Mouse (Mus musculus) lung, embryonic 14.5 days (tissue): ENCODE measurements around the gene Sipa1l1. TPM values are rescaled to one million over a fixed set of nuclear protein-coding genes. Genes with fewer than 3 reads are reported as not detected.
A peak's percentile ranks its signal among the peaks of the same experiment; 100 is the strongest.

Source experiments
- ATAC-seq: fragments of 200-750 bp; cut with Nextera tagmentation; 2 replicates; pipeline ENCODE4 v1.8.0; 2017; ENCODE audit warnings: mild to moderate bottlenecking, moderate TSS enrichment, moderate library complexity; ENCODE audit not compliant: insufficient read depth
- DNase-seq: peaks from one replicate; pipeline ENCODE4 v3.0.0-alpha.2; 2015
- H3K27ac ChIP-seq: fragments of 300-500 bp; sonication (generic); 2 replicates; pipeline ENCODE4 v1.5.1; 2014; ENCODE audit warnings: low read depth, mild to moderate bottlenecking, moderate library complexity
- H3K27me3 ChIP-seq: fragments of 300-500 bp; sonication (generic); 2 replicates; pipeline ENCODE4 v1.6.1; 2014; ENCODE audit warnings: low read length, control low read depth; ENCODE audit not compliant: insufficient read depth
- H3K36me3 ChIP-seq: fragments of 300-500 bp; sonication (generic); 2 replicates; pipeline ENCODE4 v1.6.1; 2014; ENCODE audit warnings: control low read depth; ENCODE audit not compliant: insufficient read depth
- H3K4me1 ChIP-seq: fragments of 300-500 bp; sonication (generic); 2 replicates; pipeline ENCODE4 v1.6.1; 2014; ENCODE audit warnings: antibody characterized with exemption, control low read depth; ENCODE audit not compliant: insufficient read depth
- H3K4me2 ChIP-seq: fragments of 300-500 bp; sonication (generic); 2 replicates; pipeline ENCODE4 v1.6.1; 2014; ENCODE audit warnings: mild to moderate bottlenecking
- H3K4me3 ChIP-seq: fragments of 300-500 bp; sonication (generic); 2 replicates; pipeline ENCODE4 v1.5.1; 2014; ENCODE audit warnings: low read depth, low read length
- H3K9ac ChIP-seq: fragments of 300-500 bp; sonication (generic); 2 replicates; pipeline ENCODE4 v1.6.1; 2014
- H3K9me3 ChIP-seq: fragments of 300-500 bp; sonication (generic); 2 replicates; pipeline ENCODE4 v1.6.1; 2016; ENCODE audit warnings: low read depth, low read length, control low read depth
- CTCF ChIP-seq: IDR thresholded peaks from 2 replicates; pipeline ENCODE4 v1.5.1; 2016; ENCODE audit warnings: antibody characterized with exemption, low read depth
- WGBS: fragments of 180-500 bp; shearing (Covaris S2); extraction: QIAGEN DNeasy Blood & Tissue Kit; methylation state at CpG from one replicate; pipeline ENCODE4 v1.1.7; 2014; 5-methylcytosine and 5-hydroxymethylcytosine counted together
- polyA plus RNA-seq: library from polyadenylated mRNA; unstranded; fragments of >200 nt; fragmentation: Nextera tagmentation; extraction: Ambion mirVana; gene quantifications from 2 replicates; pipeline ENCODE4 v1.2.1, GENCODE M21; 2014

The Sipa1l1 gene
- polyA plus RNA-seq, 1 experiment from 2014 or later, result 30.5 TPM

DNA sequence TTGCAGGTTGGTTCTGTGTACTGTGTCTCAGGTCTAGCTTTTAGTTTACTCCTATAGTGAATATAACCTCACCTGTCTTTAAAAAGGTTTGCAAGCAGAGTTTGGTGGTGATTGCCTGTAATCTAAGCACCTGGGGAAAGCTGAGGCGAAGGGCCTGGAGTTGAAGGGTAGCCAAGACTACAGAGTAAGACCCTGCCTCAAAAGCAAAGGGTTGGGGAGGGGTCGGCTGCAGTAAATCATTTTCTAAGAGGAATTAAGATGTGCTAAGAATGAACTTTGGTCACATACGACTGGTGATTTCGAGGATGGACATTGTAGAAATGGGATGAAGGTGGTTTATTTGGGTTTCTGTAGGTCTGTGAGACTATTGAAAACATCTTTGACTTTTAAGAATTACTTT lies 169.4 kb downstream of the Sipa1l1 start:
- Histone ChIP-seq H3K4me2 (no peak overlapping the region), H3K4me1 (no peaks in the 10 kb centered on the region), H3K27ac (no peak overlapping the region), H3K9ac (no peak overlapping the region), H3K9me3 (no peaks in the 10 kb centered on the region), H3K36me3 (peaks cover 3% of the 10 kb centered on the region; the same call in 1 of the 2 replicates), H3K27me3 (no peaks in the 10 kb centered on the region), H3K4me3 (no peak overlapping the region)
- 79% methylated on average over 4 of the region's 4 CpGs for WGBS
- no peak for ATAC-seq
- DNase-seq, result no peak
- no peak for TF ChIP-seq CTCF

DNA sequence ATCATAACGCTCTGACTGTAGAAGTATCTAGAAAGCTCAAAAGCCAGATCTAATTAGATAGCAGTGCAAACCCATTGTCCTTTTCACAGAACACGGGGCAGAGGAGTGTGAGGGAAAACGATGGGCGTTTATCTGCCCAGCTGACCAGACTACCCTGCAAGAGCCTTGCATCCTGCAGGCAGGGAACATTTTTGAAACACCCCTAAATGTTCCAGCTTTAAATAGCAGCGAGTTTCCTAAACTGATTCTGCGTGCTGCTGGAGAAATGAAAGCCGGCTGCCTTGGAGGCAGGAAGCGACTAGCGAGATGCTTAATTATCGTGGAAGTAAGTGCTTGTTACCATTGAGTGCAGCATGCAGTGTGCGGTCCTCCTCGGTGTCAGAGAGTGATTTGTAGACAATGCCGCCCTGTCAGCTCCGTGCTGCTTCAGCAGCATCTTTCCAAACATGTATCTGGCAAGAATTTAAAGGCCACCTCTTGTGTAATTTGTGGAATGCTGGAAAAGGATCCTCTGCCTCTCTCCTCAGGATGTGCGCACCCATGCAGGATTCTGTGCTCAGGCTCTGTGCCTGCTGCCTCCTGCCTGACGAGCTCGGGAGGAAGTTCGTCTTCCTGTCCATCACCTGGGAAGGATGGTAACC lies 170.2 kb downstream of the Sipa1l1 start:
- 17% methylated on average over 18 of the region's 18 CpGs for WGBS
- no peaks in the 10 kb centered on the region for H3K27me3 ChIP-seq
- no peaks in the 10 kb centered on the region for H3K9me3 ChIP-seq
- peak overlapping the region; percentile 52 for H3K4me2 ChIP-seq
- DNase-seq (peak; percentile 67), ATAC-seq (peak; percentile 65; the same call in 1 of the 2 replicates)
- no peak for TF ChIP-seq CTCF
- H3K9ac ChIP-seq, result peak overlapping the region; percentile 14; the same call in 1 of the 2 replicates
- peaks cover 3% of the 10 kb centered on the region; the same call in 1 of the 2 replicates for H3K36me3 ChIP-seq
- H3K27ac ChIP-seq, result peak overlapping the region; percentile 51
- no peaks in the 10 kb centered on the region for H3K4me1 ChIP-seq
- H3K4me3 ChIP-seq, result peak overlapping the region; percentile 11; the same call in 1 of the 2 replicates

DNA sequence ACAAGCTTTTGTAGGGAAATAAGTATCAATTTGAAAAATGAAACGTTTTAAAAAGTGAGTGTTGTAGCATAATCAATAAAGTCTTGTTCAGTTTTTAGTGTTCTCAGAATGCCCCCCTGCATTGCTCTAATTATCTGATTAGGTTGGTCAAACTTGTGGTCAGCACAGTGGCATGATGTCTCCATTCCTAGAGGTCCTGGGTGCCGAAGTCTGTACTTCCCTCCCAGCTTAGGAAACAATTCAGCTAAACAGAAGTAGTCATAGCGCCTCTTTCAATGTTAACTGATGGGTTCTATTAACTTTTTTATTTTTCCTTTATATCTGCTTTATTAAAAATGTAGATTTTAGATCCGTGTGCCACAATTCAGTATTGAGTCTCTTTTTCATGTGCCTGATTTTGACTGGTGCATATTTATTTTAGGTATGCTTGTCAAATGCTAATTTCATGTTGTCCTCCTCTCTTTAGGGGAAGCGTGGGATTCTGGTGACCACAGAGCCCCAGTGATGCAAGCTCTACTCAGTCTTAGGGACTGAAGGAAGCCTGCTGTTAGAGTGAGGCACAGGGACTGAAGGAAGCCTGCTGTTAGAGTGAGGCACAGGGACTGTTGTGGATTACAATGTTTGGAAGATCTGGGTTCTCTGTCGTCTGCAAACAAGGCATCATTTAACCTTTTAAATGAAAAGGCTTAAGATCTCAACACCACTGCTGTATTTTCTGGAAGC lies 171.2 kb downstream of the Sipa1l1 start:
- DNase-seq (no peak), ATAC-seq (no peak)
- no peak overlapping the region for H3K27ac ChIP-seq
- H3K27me3 ChIP-seq, result no peaks in the 10 kb centered on the region
- H3K4me1 ChIP-seq, result no peaks in the 10 kb centered on the region
- H3K9me3 ChIP-seq, result no peaks in the 10 kb centered on the region
- no peak overlapping the region for H3K9ac ChIP-seq
- 71% methylated on average over 6 of the region's 6 CpGs for WGBS
- no peak overlapping the region for H3K4me2 ChIP-seq
- no peak for TF ChIP-seq CTCF
- H3K4me3 ChIP-seq, result no peak overlapping the region
- H3K36me3 ChIP-seq, result peaks cover 3% of the 10 kb centered on the region; the same call in 1 of the 2 replicates

DNA sequence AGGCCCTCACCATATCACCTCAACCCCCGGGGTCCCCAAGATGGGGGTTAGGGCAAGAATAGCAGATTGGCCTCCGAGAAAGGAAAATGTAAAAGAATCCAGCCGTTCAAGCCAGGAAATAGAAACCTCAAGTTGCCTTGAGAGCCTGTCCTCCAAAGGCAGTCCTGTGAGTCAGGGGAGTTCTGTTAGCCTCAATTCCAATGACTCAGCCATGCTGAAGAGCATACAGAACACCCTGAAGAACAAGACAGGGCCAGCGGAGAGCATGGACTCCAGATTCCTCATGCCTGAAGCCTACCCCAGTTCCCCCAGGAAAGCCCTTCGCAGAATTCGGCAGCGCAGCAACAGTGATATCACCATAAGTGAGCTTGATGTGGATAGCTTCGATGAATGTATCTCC lies 172.1 kb downstream of the Sipa1l1 start:
- no peaks in the 10 kb centered on the region for H3K27me3 ChIP-seq
- H3K4me3 ChIP-seq, result no peak overlapping the region
- peaks cover 3% of the 10 kb centered on the region; the same call in 1 of the 2 replicates for H3K36me3 ChIP-seq
- 97% methylated on average over 8 of the region's 8 CpGs for WGBS
- no peak overlapping the region for H3K27ac ChIP-seq
- no peak overlapping the region for H3K4me2 ChIP-seq
- ATAC-seq (no peak), DNase-seq (no peak)
- H3K9ac ChIP-seq, result no peak overlapping the region
- TF ChIP-seq CTCF, result no peak
- H3K4me1 ChIP-seq, result no peaks in the 10 kb centered on the region
- H3K9me3 ChIP-seq, result no peaks in the 10 kb centered on the region

DNA sequence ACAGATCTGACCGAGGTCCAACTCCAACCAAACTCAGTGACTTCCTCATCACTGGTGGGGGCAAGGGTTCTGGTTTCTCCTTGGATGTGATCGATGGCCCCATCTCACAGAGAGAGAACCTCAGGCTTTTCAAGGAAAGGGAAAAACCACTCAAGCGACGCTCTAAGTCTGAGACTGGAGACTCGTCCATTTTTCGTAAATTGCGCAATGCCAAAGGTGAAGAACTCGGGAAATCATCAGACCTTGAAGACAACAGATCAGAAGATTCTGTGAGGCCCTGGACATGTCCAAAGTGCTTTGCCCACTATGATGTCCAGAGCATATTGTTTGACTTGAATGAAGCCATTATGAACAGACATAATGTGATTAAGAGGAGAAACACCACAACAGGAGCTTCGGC lies 172.6 kb downstream of the Sipa1l1 start:
- no peak for DNase-seq
- no peak for ATAC-seq
- H3K27me3 ChIP-seq, result no peaks in the 10 kb centered on the region
- no peak for TF ChIP-seq CTCF
- H3K27ac ChIP-seq, result no peak overlapping the region
- no peaks in the 10 kb centered on the region for H3K9me3 ChIP-seq
- H3K36me3 ChIP-seq, result peaks cover 3% of the 10 kb centered on the region; the same call in 1 of the 2 replicates
- H3K4me2 ChIP-seq, result no peak overlapping the region
- no peak overlapping the region for H3K9ac ChIP-seq
- no peak overlapping the region for H3K4me3 ChIP-seq
- H3K4me1 ChIP-seq, result no peaks in the 10 kb centered on the region
- 94% methylated on average over 9 of the region's 9 CpGs for WGBS

DNA sequence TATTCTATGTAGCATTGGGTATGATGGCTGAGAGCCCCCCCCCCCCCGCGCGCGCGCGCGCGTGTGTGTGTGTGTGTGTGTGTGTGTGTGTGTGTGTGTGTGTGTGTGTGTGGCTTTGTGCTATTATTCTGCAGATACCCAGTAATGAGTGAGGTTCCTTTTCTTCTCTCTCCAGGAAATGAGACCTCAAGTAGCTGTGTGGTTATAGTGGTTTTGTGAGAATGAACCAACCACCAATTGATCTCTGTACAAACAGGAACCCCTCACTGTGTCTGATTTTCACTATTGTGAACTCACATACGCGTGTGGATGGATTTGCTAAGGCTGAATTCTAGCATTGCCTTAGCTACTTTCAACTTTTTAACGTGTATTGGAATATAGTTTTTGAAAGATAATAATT lies 181.0 kb downstream of the Sipa1l1 start:
- ATAC-seq (no peak), DNase-seq (no peak)
- WGBS, result 94% methylated on average over 8 of the region's 11 CpGs
- Histone ChIP-seq H3K9ac (no peak overlapping the region), H3K27ac (no peak overlapping the region), H3K27me3 (no peaks in the 10 kb centered on the region), H3K9me3 (no peaks in the 10 kb centered on the region), H3K4me3 (no peak overlapping the region), H3K36me3 (no peaks in the 10 kb centered on the region), H3K4me2 (no peak overlapping the region), H3K4me1 (peaks cover 9% of the 10 kb centered on the region)
- no peak for TF ChIP-seq CTCF

DNA sequence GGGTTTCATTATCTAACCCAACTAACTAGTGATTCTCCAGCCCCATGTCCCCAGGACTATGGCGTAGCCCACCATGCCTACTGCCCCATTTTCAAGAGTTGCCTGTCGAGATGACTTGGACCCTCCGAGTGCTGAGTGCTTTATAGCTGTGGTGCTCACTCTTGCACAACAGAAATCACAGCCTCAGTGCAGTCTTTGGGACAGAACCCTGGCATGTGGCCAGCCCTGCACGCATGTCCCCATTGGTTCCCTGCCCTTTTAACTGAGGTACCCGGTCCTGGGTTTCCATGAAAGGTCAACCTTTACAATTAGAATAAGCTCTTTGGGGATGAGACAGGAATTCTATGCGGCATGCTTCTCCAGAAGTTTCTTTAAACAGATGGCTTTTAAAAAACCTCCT lies 181.8 kb downstream of the Sipa1l1 start:
- no peaks in the 10 kb centered on the region for H3K9me3 ChIP-seq
- TF ChIP-seq CTCF, result no peak
- H3K4me1 ChIP-seq, result peaks cover 14% of the 10 kb centered on the region
- H3K4me3 ChIP-seq, result no peak overlapping the region
- no peaks in the 10 kb centered on the region for H3K36me3 ChIP-seq
- no peak overlapping the region for H3K27ac ChIP-seq
- WGBS, result 45% methylated on average over 6 of the region's 6 CpGs
- no peaks in the 10 kb centered on the region for H3K27me3 ChIP-seq
- peak; percentile 71; the same call in 1 of the 2 replicates for ATAC-seq
- no peak overlapping the region for H3K9ac ChIP-seq
- peak; percentile 66 for DNase-seq
- no peak overlapping the region for H3K4me2 ChIP-seq
